In genomic region chr5:62160528-62160927, GRCm38 (mm10) we compare ENCODE assay signal across 18 mouse cellular contexts.
DNase-seq lines count a peak whose midpoint lies in the region; ATAC-seq and TF ChIP-seq lines count a peak whose summit lies in the region.
"Had no signal": no experiment of that assay in that cellular context is flagged by ENCODE, and none has a peak within 500 bp of the region (broad histone marks: within the 10 kb centered on the region; RNA-seq: fewer than 3 reads in every experiment).

No protein-coding gene starts in this region.

- H3K4me2 ChIP-seq in embryonic facial prominence, embryonic 14.5 days (ENCODE audit: low read depth, low read length): no peak overlapping the region
- H3K4me2 ChIP-seq in midbrain, postnatal 0 days (ENCODE audit: low read depth, low read length, poor library complexity, severe bottlenecking): no peak overlapping the region
- no peak overlapping the region for H3K4me2 ChIP-seq in midbrain, embryonic 14.5 days (ENCODE audit: low read length)
- H3K4me2 ChIP-seq: liver, embryonic 13.5 days; midbrain, embryonic 15.5 days had no signal

- H3K27ac ChIP-seq in embryonic facial prominence, embryonic 14.5 days (replicated peaks; ENCODE audit: low read depth, low read length): no peak overlapping the region
- no peak overlapping the region for H3K27ac ChIP-seq in embryonic facial prominence, embryonic 10.5 days (replicated peaks)
- H3K27ac ChIP-seq in midbrain, postnatal 0 days (ENCODE audit: low read depth, low read length): no peak overlapping the region
- H3K27ac ChIP-seq in midbrain, embryonic 14.5 days (replicated peaks; ENCODE audit: low read depth, low read length): no peak overlapping the region
- H3K27ac ChIP-seq: gastrocnemius, adult 2 months; liver, embryonic 13.5 days; midbrain, embryonic 15.5 days had no signal

- intact Hi-C loops in left cerebral cortex, postnatal 25 days (cut with DNase I): no loop called here

- TF ChIP-seq CTCF in midbrain, postnatal 0 days (IDR thresholded peaks at IDR 0.05): no peak

- ATAC-seq in embryonic facial prominence, embryonic 14.5 days (ENCODE audit: low read depth): no peak
- ATAC-seq in midbrain, postnatal 0 days (ENCODE audit: low FRiP score): no peak
- ATAC-seq in midbrain, embryonic 14.5 days (ENCODE audit: low FRiP score, low TSS enrichment): no peak
- ATAC-seq in megakaryocyte progenitor cell, adult 5-6 weeks (replicated peaks; ENCODE audit: poor library complexity): no peak
- ATAC-seq: lung, postnatal 0 days; midbrain, embryonic 15.5 days had no signal

- WGBS in embryonic facial prominence, embryonic 14.5 days: 69% methylated on average over 2 of the region's 2 CpGs
- 89% methylated on average over 2 of the region's 2 CpGs for WGBS in embryonic facial prominence, embryonic 10.5 days
- 72% methylated on average over 2 of the region's 2 CpGs for WGBS in midbrain, postnatal 0 days
- WGBS in midbrain, embryonic 14.5 days: 73% methylated on average over 2 of the region's 2 CpGs

- no peaks in the 10 kb centered on the region for H3K36me3 ChIP-seq in embryonic facial prominence, embryonic 14.5 days (ENCODE audit: control insufficient read depth, insufficient read depth, low read length)
- H3K36me3 ChIP-seq in embryonic facial prominence, embryonic 10.5 days (replicated peaks): no peaks in the 10 kb centered on the region
- no peaks in the 10 kb centered on the region for H3K36me3 ChIP-seq in midbrain, postnatal 0 days (ENCODE audit: insufficient read depth, low read length)
- no peaks in the 10 kb centered on the region for H3K36me3 ChIP-seq in midbrain, embryonic 14.5 days (ENCODE audit: control insufficient read depth, insufficient read depth, low read length)
- H3K36me3 ChIP-seq: liver, embryonic 13.5 days; midbrain, embryonic 15.5 days had no signal

- no peak overlapping the region for H3K9ac ChIP-seq in embryonic facial prominence, embryonic 14.5 days (ENCODE audit: low read depth, low read length)
- H3K9ac ChIP-seq in midbrain, postnatal 0 days (replicated peaks; ENCODE audit: low read length, poor library complexity, severe bottlenecking): no peak overlapping the region
- H3K9ac ChIP-seq in midbrain, embryonic 14.5 days (replicated peaks; ENCODE audit: low read length): no peak overlapping the region
- H3K9ac ChIP-seq: liver, embryonic 13.5 days; midbrain, embryonic 15.5 days had no signal

- H3K27me3 ChIP-seq in embryonic facial prominence, embryonic 14.5 days (replicated peaks; ENCODE audit: control insufficient read depth, insufficient read depth, low read length): no peaks in the 10 kb centered on the region
- H3K27me3 ChIP-seq in embryonic facial prominence, embryonic 10.5 days (replicated peaks; ENCODE audit: low read depth, poor library complexity, severe bottlenecking): no peaks in the 10 kb centered on the region
- H3K27me3 ChIP-seq in midbrain, postnatal 0 days (ENCODE audit: insufficient read depth, low read length): no peaks in the 10 kb centered on the region
- no peaks in the 10 kb centered on the region for H3K27me3 ChIP-seq in midbrain, embryonic 14.5 days (ENCODE audit: control insufficient read depth, insufficient read depth, low read length)
- H3K27me3 ChIP-seq: liver, embryonic 13.5 days; midbrain, embryonic 15.5 days had no signal

- H3K9me3 ChIP-seq in embryonic facial prominence, embryonic 14.5 days (ENCODE audit: control insufficient read depth, low read length): no peaks in the 10 kb centered on the region
- H3K9me3 ChIP-seq in embryonic facial prominence, embryonic 10.5 days: no peaks in the 10 kb centered on the region
- H3K9me3 ChIP-seq in midbrain, postnatal 0 days (ENCODE audit: low read length): no peaks in the 10 kb centered on the region
- no peaks in the 10 kb centered on the region for H3K9me3 ChIP-seq in midbrain, embryonic 14.5 days (ENCODE audit: control insufficient read depth, low read length)
- H3K9me3 ChIP-seq: liver, embryonic 13.5 days; midbrain, embryonic 15.5 days had no signal

- DNase-seq in embryonic facial prominence, embryonic 14.5 days (ENCODE audit: low spot score): peak; percentile 9
- no peak for DNase-seq in embryonic facial prominence, embryonic 10.5 days (ENCODE audit: low spot score)
- peak; percentile 32 for DNase-seq in layer of hippocampus, adult 11-12 months (ENCODE audit: low spot score)
- DNase-seq in layer of hippocampus, postnatal 10 days (ENCODE audit: low spot score in 2 of 2): no peak
- DNase-seq in midbrain, postnatal 0 days (ENCODE audit: low spot score): peak; percentile 25
- DNase-seq in midbrain, embryonic 14.5 days: no peak
- DNase-seq in left cerebral cortex, postnatal 25 days (ENCODE audit: low spot score in 2 of 2): peak; percentile 14 to 63
- DNase-seq: adrenal gland, postnatal 25 days; cerebellum, adult 9-11 months; gastrocnemius, adult 2 months; kidney, adult 18-20 months; kidney, postnatal 14 days; liver, embryonic 13.5 days; retina, postnatal 1 day had no signal

- H3K4me1 ChIP-seq in embryonic facial prominence, embryonic 14.5 days (ENCODE audit: control insufficient read depth, insufficient read depth, low read length): no peaks in the 10 kb centered on the region
- no peaks in the 10 kb centered on the region for H3K4me1 ChIP-seq in embryonic facial prominence, embryonic 10.5 days
- no peaks in the 10 kb centered on the region for H3K4me1 ChIP-seq in midbrain, postnatal 0 days (ENCODE audit: insufficient read depth, low read length)
- no peaks in the 10 kb centered on the region for H3K4me1 ChIP-seq in midbrain, embryonic 14.5 days (ENCODE audit: control insufficient read depth, insufficient read depth, low read length)
- H3K4me1 ChIP-seq: liver, embryonic 13.5 days; midbrain, embryonic 15.5 days had no signal

- no peak overlapping the region for H3K4me3 ChIP-seq in embryonic facial prominence, embryonic 14.5 days (ENCODE audit: low read depth, low read length)
- H3K4me3 ChIP-seq in embryonic facial prominence, embryonic 10.5 days: no peak overlapping the region
- H3K4me3 ChIP-seq in midbrain, postnatal 0 days (ENCODE audit: low read depth, low read length): no peak overlapping the region
- no peak overlapping the region for H3K4me3 ChIP-seq in midbrain, embryonic 14.5 days (replicated peaks; ENCODE audit: low read depth, low read length)
- H3K4me3 ChIP-seq: erythroblast, embryonic 14.5 days; gastrocnemius, adult 2 months; liver, embryonic 13.5 days; midbrain, embryonic 15.5 days had no signal

Comparison
In these comparisons a context has a peak if more than half of its experiments do, and no peak if none do; other contexts are left out.
1. DNase-seq: peak in embryonic facial prominence, embryonic 14.5 days (single experiment), layer of hippocampus, adult 11-12 months (single experiment), midbrain, postnatal 0 days (single experiment) and left cerebral cortex, postnatal 25 days (2 of 2); none in embryonic facial prominence, embryonic 10.5 days (single experiment), layer of hippocampus, postnatal 10 days (0 of 2) and midbrain, embryonic 14.5 days (single experiment).